Mouse (Mus musculus): Measurements from ENCODE around the gene Hic1. TPM values are rescaled to one million over a fixed set of nuclear protein-coding genes. Genes with fewer than 3 reads are reported as not detected.
A peak's percentile ranks its signal among the peaks of the same experiment; 100 is the strongest.

Gene Hic1
- polyA plus RNA-seq (2021): 0.17 TPM

- no peak for DNase-seq (ENCODE audit: low read depth, low spot score)
- POLR2A ChIA-PET: no interaction called here
Measured at GRCm38 (mm10) chr11:75169405-75170080, at the start of gene Hic1. Gene Hic1 (minus strand): TSS chr11:75169519.

GRCm38 (mm10) chr11:75214081-75214950, 45.0 kb upstream of the Hic1 start:
- ATAC-seq: no peak

More at GRCm38 (mm10) chr11:75169405-75170080, at the start of gene Hic1:
- ATAC-seq: no peak
- H3K27me3 ChIP-seq: no peaks in the 10 kb centered on the region
- no peak for TF ChIP-seq CTCF (IDR thresholded peaks at IDR 0.05)
- in situ Hi-C loops (cut with MboI; ENCODE audit: low pct_unique_long_range_greater_than_20kb): loop anchor here (10.0 kb wide), 1 partner anchor 295 kb away; the partner anchor contains the start of gene Tlcd2
- CTCF ChIA-PET: interaction anchor here (0.8 to 2.7 kb wide), 12 partner anchors 9 to 229 kb away, joined by 3 to 18 read pairs (median 4); no protein-coding TSS in a partner anchor

GRCm38 (mm10) chr11:75213372-75214080, 44.2 kb upstream of the Hic1 start:
- in situ Hi-C loops (cut with MboI; ENCODE audit: low pct_unique_long_range_greater_than_20kb): no loop called here

More at GRCm38 (mm10) chr11:75214081-75214950, 45.0 kb upstream of the Hic1 start:
- no peaks in the 10 kb centered on the region for H3K27me3 ChIP-seq
- in situ Hi-C loops (cut with MboI; ENCODE audit: low pct_unique_long_range_greater_than_20kb): no loop called here
- TF ChIP-seq CTCF (IDR thresholded peaks at IDR 0.05): no peak
- CTCF ChIA-PET: no interaction called here
- POLR2A ChIA-PET: no interaction called here
- DNase-seq (ENCODE audit: low read depth, low spot score): no peak

DNA sequence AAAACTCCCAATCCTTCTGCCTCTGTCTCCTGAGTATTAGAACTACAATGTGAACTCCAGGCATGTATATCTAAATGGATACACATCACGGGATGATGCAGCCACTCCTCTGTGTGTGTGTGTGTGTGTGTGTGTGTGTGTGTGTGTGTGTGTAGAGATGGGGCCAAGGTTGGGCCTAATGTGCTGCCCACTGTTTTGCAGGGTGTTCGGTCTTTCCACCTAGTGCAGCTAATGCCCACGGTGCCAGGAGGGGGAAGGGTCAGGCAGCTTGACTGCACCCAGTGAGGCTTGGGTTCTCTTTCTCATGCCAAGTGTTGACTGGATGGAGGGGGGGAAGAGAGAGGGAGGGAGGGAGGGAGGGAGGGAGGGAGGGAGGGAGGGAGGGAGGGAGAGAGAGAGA, 43.6 kb upstream of the Hic1 start:
- in situ Hi-C loops (cut with MboI; ENCODE audit: low pct_unique_long_range_greater_than_20kb): no loop called here
- ChIA-PET CTCF (interaction anchor here (1.0 to 4.5 kb wide), 2 partner anchors 19 to 78 kb away, joined by 4 to 14 read pairs; no protein-coding TSS in a partner anchor), POLR2A (no interaction called here)
- H3K27me3 ChIP-seq: no peaks in the 10 kb centered on the region
- TF ChIP-seq CTCF (IDR thresholded peaks at IDR 0.05): no peak
- no peak for ATAC-seq
- no peak for DNase-seq (ENCODE audit: low read depth, low spot score)

More at GRCm38 (mm10) chr11:75213372-75214080, 44.2 kb upstream of the Hic1 start:
- no peak for TF ChIP-seq CTCF (IDR thresholded peaks at IDR 0.05)
- no peak for ATAC-seq
- CTCF ChIA-PET: no interaction called here
- H3K27me3 ChIP-seq: no peaks in the 10 kb centered on the region
- POLR2A ChIA-PET: no interaction called here
- DNase-seq (ENCODE audit: low read depth, low spot score): no peak

DNA sequence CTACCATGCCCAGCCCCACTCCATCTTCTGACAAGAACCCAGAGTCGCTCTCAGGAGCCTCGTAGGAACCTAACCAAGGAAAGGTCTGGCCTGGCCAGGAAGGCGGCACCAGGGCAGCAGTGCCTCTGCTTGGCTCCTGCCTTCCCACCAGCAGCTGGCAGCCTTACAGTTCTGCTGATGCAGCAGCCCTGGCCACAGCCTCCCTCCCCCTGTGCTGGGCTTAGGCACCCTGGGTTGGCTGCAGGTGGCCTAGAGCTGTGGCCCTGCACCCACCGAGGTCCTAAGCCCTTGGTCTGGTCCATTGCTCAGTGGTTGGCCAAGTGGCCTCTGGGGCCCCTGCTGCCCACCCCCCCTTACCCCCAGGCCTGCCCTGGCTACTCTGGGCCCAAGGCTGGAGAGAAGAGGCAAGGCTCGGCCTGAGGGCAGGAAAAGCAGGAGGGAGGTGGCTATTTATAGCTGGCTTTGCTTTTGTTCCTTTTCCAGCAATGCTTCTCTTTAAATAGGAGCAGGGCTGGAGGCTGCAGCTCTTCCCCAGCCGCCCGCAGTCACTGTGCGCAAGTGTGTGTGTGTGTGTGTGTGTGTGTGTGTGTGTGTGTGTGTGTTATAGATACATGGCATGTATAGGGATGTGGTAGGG, 42.8 kb upstream of the Hic1 start:
- ATAC-seq: peak; percentile 61
- TF ChIP-seq CTCF (IDR thresholded peaks at IDR 0.05): no peak
- DNase-seq (ENCODE audit: low read depth, low spot score): no peak
- ChIA-PET POLR2A (interaction anchor here (0.6 kb wide), 1 partner anchor 36 kb away, joined by 3 read pairs; no protein-coding TSS in a partner anchor), CTCF (interaction anchor here (1.0 to 4.5 kb wide), 2 partner anchors 20 to 79 kb away, joined by 4 to 14 read pairs; no protein-coding TSS in a partner anchor)
- in situ Hi-C loops (cut with MboI; ENCODE audit: low pct_unique_long_range_greater_than_20kb): no loop called here
- H3K27me3 ChIP-seq: no peaks in the 10 kb centered on the region

GRCm38 (mm10) chr11:75210755-75211154, 41.4 kb upstream of the Hic1 start:
- in situ Hi-C loops (cut with MboI; ENCODE audit: low pct_unique_long_range_greater_than_20kb): no loop called here
- no peak for TF ChIP-seq CTCF (IDR thresholded peaks at IDR 0.05)
- no peak for DNase-seq (ENCODE audit: low read depth, low spot score)
- ChIA-PET POLR2A (no interaction called here), CTCF (interaction anchor here (4.5 kb wide), 1 partner anchor 21 kb away, joined by 14 read pairs; no protein-coding TSS in a partner anchor)
- H3K27me3 ChIP-seq: no peaks in the 10 kb centered on the region
- ATAC-seq: no peak

DNA sequence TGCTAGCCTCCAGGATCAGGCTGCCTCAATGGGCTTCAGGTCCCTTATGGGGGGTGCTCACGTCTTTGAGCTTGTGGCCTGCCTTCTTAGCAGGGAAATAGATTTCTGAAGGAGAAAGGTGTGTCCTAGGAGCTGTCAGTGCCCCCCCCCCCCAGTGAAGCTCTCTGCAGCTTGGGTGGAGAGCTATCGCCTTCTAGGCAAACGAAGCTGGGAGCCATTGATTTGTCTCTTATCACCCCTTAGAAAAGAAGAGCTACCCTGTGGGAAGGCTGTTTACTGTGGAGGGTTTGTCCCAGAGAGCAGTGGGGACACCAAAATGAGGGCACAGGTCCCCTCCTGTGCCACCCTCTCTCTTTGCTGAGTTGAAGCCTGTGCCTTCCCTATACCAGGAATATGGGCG, 40.8 kb upstream of the Hic1 start:
- no peak for DNase-seq (ENCODE audit: low read depth, low spot score)
- ATAC-seq: no peak
- H3K27me3 ChIP-seq: no peaks in the 10 kb centered on the region
- TF ChIP-seq CTCF (IDR thresholded peaks at IDR 0.05): no peak
- POLR2A ChIA-PET: no interaction called here
- CTCF ChIA-PET: interaction anchor here (1.4 to 4.5 kb wide), 2 partner anchors 16 to 22 kb away, joined by 4 to 14 read pairs; partner anchors contain the start of gene Rtn4rl1
- in situ Hi-C loops (cut with MboI; ENCODE audit: low pct_unique_long_range_greater_than_20kb): no loop called here

- no peak for ATAC-seq
- no peak for TF ChIP-seq CTCF (IDR thresholded peaks at IDR 0.05)
- DNase-seq (ENCODE audit: low read depth, low spot score): no peak
- no peaks in the 10 kb centered on the region for H3K27me3 ChIP-seq
- ChIA-PET POLR2A (no interaction called here), CTCF (interaction anchor here (1.4 to 4.5 kb wide), 2 partner anchors 16 to 23 kb away, joined by 4 to 14 read pairs; partner anchors contain the start of gene Rtn4rl1)
- in situ Hi-C loops (cut with MboI; ENCODE audit: low pct_unique_long_range_greater_than_20kb): no loop called here
Measured at GRCm38 (mm10) chr11:75209363-75209762, 40.0 kb upstream of the Hic1 start.

- H3K27me3 ChIP-seq: no peaks in the 10 kb centered on the region
- in situ Hi-C loops (cut with MboI; ENCODE audit: low pct_unique_long_range_greater_than_20kb): no loop called here
- CTCF ChIA-PET: interaction anchor here (1.3 kb wide), 1 partner anchor 62 kb away, joined by 3 read pairs; no protein-coding TSS in a partner anchor
- DNase-seq (ENCODE audit: low read depth, low spot score) (no peak), ATAC-seq (no peak)
- TF ChIP-seq CTCF (IDR thresholded peaks at IDR 0.05): no peak
- POLR2A ChIA-PET: interaction anchor here (0.6 kb wide), 1 partner anchor 74 kb away, joined by 5 read pairs; no protein-coding TSS in a partner anchor
Measured at GRCm38 (mm10) chr11:75206347-75206746, 37.0 kb upstream of the Hic1 start.

- H3K27me3 ChIP-seq: no peaks in the 10 kb centered on the region
- in situ Hi-C loops (cut with MboI; ENCODE audit: low pct_unique_long_range_greater_than_20kb): no loop called here
- ChIA-PET CTCF (no interaction called here), POLR2A (no interaction called here)
- TF ChIP-seq CTCF (IDR thresholded peaks at IDR 0.05): no peak
- ATAC-seq (no peak), DNase-seq (ENCODE audit: low read depth, low spot score) (no peak)
Measured at GRCm38 (mm10) chr11:75204472-75204871, 35.2 kb upstream of the Hic1 start.
